Mouse (Mus musculus) thymus, adult 2 months (tissue): Measurements from ENCODE around the gene Ccdc148.

Experiments used
- CTCF ChIP-seq: fragments of 200-500 bp; IDR thresholded peaks from 2 replicates; pipeline ENCODE4 v1.5.1; 2012; ENCODE audit warnings: mild to moderate bottlenecking, control low read depth, low read length, moderate library complexity, borderline replicate concordance; ENCODE audit not compliant: control insufficient read depth, poor library complexity, insufficient read depth; ENCODE audit errors: extremely low read depth
- POLR2A ChIP-seq: fragments of 200-500 bp; IDR thresholded peaks from 2 replicates; pipeline ENCODE4 v1.6.1; 2012; ENCODE audit warnings: mild to moderate bottlenecking, low read length, control low read depth, moderate library complexity; ENCODE audit not compliant: control insufficient read depth, poor library complexity, insufficient read depth; ENCODE audit errors: extremely low read depth

- TF ChIP-seq CTCF (no peak), POLR2A (no peak)
Measured at GRCm38 (mm10) chr2:58799623-58800022, 360.9 kb downstream of the Ccdc148 start.
